Mouse (Mus musculus): ENCODE results near the gene Bace2. TPM values are rescaled to one million over a fixed set of nuclear protein-coding genes. Genes with fewer than 3 reads are reported as not detected.

Gene Bace2
- polyA plus RNA-seq, 1 experiment from 2014 or later: 8.7 TPM

GRCm38 (mm10) chr16:97353013-97353412 lies 3.5 kb upstream of the Bace2 start:
- Histone ChIP-seq H3K27ac (no peak overlapping the region), H3K9me3 (ENCODE audit: control insufficient read depth, low read length) (no peaks in the 10 kb centered on the region), H3K9ac (no peak overlapping the region), H3K4me1 (replicated peaks; ENCODE audit: control insufficient read depth, insufficient read depth, low read length) (peaks cover 16% of the 10 kb centered on the region), H3K4me2 (replicated peaks) (no peak overlapping the region), H3K27me3 (ENCODE audit: control insufficient read depth, insufficient read depth, low read length) (peaks cover 30% of the 10 kb centered on the region), H3K36me3 (replicated peaks; ENCODE audit: control insufficient read depth, insufficient read depth) (no peaks in the 10 kb centered on the region), H3K4me3 (replicated peaks; ENCODE audit: low read length) (no peak overlapping the region)
- WGBS: 86% methylated on average over 2 of the region's 2 CpGs
- ATAC-seq (ENCODE audit: low FRiP score) (no peak), DNase-seq (ENCODE audit: low spot score) (no peak)

GRCm38 (mm10) chr16:97354632-97355031 lies 1.9 kb upstream of the Bace2 start:
- DNase-seq (ENCODE audit: low spot score) (no peak), ATAC-seq (ENCODE audit: low FRiP score) (no peak)
- Histone ChIP-seq H3K4me3 (replicated peaks; ENCODE audit: low read length) (no peak overlapping the region), H3K36me3 (replicated peaks; ENCODE audit: control insufficient read depth, insufficient read depth) (no peaks in the 10 kb centered on the region), H3K27me3 (ENCODE audit: control insufficient read depth, insufficient read depth, low read length) (peaks cover 46% of the 10 kb centered on the region), H3K4me2 (replicated peaks) (no peak overlapping the region), H3K9me3 (ENCODE audit: control insufficient read depth, low read length) (no peaks in the 10 kb centered on the region), H3K4me1 (replicated peaks; ENCODE audit: control insufficient read depth, insufficient read depth, low read length) (peaks cover 17% of the 10 kb centered on the region), H3K9ac (no peak overlapping the region), H3K27ac (no peak overlapping the region)
- WGBS: 74% methylated on average over 2 of the region's 2 CpGs

- H3K4me3 ChIP-seq (replicated peaks; ENCODE audit: low read length): peak overlapping the region; percentile 49
- ATAC-seq (ENCODE audit: low FRiP score) (0 out of 2 replicates have a peak, but pooled peaks have one; percentile 48), DNase-seq (ENCODE audit: low spot score) (peak; percentile 54)
- H3K4me1 ChIP-seq (replicated peaks; ENCODE audit: control insufficient read depth, insufficient read depth, low read length): peaks cover 17% of the 10 kb centered on the region
- no peak overlapping the region for H3K27ac ChIP-seq
- under 1% methylated on average over 25 of the region's 25 CpGs for WGBS
- H3K4me2 ChIP-seq (replicated peaks): peak overlapping the region; percentile 100
- H3K9ac ChIP-seq: peak overlapping the region; percentile 55
- no peaks in the 10 kb centered on the region for H3K9me3 ChIP-seq (ENCODE audit: control insufficient read depth, low read length)
- no peaks in the 10 kb centered on the region for H3K36me3 ChIP-seq (replicated peaks; ENCODE audit: control insufficient read depth, insufficient read depth)
- H3K27me3 ChIP-seq (ENCODE audit: control insufficient read depth, insufficient read depth, low read length): peaks cover 50% of the 10 kb centered on the region
Observed at GRCm38 (mm10) chr16:97357188-97357821, 763 bp downstream of the Bace2 start.

GRCm38 (mm10) chr16:97362231-97362888 lies 5.8 kb downstream of the Bace2 start:
- Histone ChIP-seq H3K27ac (no peak overlapping the region), H3K36me3 (replicated peaks; ENCODE audit: control insufficient read depth, insufficient read depth) (no peaks in the 10 kb centered on the region), H3K9me3 (ENCODE audit: control insufficient read depth, low read length) (no peaks in the 10 kb centered on the region), H3K4me3 (replicated peaks; ENCODE audit: low read length) (no peak overlapping the region), H3K9ac (no peak overlapping the region), H3K4me1 (replicated peaks; ENCODE audit: control insufficient read depth, insufficient read depth, low read length) (peaks cover 8% of the 10 kb centered on the region; the same call in 1 of the 2 replicates), H3K27me3 (ENCODE audit: control insufficient read depth, insufficient read depth, low read length) (peaks cover 26% of the 10 kb centered on the region), H3K4me2 (replicated peaks) (no peak overlapping the region)
- DNase-seq (ENCODE audit: low spot score) (no peak), ATAC-seq (ENCODE audit: low FRiP score) (no peak)
- WGBS: 89% methylated on average over 8 of the region's 8 CpGs

- H3K27me3 ChIP-seq (ENCODE audit: control insufficient read depth, insufficient read depth, low read length): no peaks in the 10 kb centered on the region
- 57% methylated on average over 2 of the region's 2 CpGs for WGBS
- H3K4me2 ChIP-seq (replicated peaks): no peak overlapping the region
- H3K36me3 ChIP-seq (replicated peaks; ENCODE audit: control insufficient read depth, insufficient read depth): no peaks in the 10 kb centered on the region
- H3K4me3 ChIP-seq (replicated peaks; ENCODE audit: low read length): no peak overlapping the region
- H3K9me3 ChIP-seq (ENCODE audit: control insufficient read depth, low read length): no peaks in the 10 kb centered on the region
- H3K9ac ChIP-seq: no peak overlapping the region
- no peak for DNase-seq (ENCODE audit: low spot score)
- H3K27ac ChIP-seq: no peak overlapping the region
- no peaks in the 10 kb centered on the region for H3K4me1 ChIP-seq (replicated peaks; ENCODE audit: control insufficient read depth, insufficient read depth, low read length)
- no peak for ATAC-seq (ENCODE audit: low FRiP score)
Observed at GRCm38 (mm10) chr16:97366141-97366540, 9.6 kb downstream of the Bace2 start.

GRCm38 (mm10) chr16:97370258-97370657 lies 13.7 kb downstream of the Bace2 start:
- H3K4me2 ChIP-seq (replicated peaks): no peak overlapping the region
- 83% methylated on average over 4 of the region's 4 CpGs for WGBS
- H3K9ac ChIP-seq: no peak overlapping the region
- H3K27me3 ChIP-seq (ENCODE audit: control insufficient read depth, insufficient read depth, low read length): no peaks in the 10 kb centered on the region
- H3K27ac ChIP-seq: no peak overlapping the region
- DNase-seq (ENCODE audit: low spot score) (no peak), ATAC-seq (ENCODE audit: low FRiP score) (no peak)
- no peaks in the 10 kb centered on the region for H3K36me3 ChIP-seq (replicated peaks; ENCODE audit: control insufficient read depth, insufficient read depth)
- H3K4me1 ChIP-seq (replicated peaks; ENCODE audit: control insufficient read depth, insufficient read depth, low read length): no peaks in the 10 kb centered on the region
- H3K4me3 ChIP-seq (replicated peaks; ENCODE audit: low read length): no peak overlapping the region
- no peaks in the 10 kb centered on the region for H3K9me3 ChIP-seq (ENCODE audit: control insufficient read depth, low read length)

- Histone ChIP-seq H3K9ac (no peak overlapping the region), H3K36me3 (replicated peaks; ENCODE audit: control insufficient read depth, insufficient read depth) (no peaks in the 10 kb centered on the region), H3K4me3 (replicated peaks; ENCODE audit: low read length) (no peak overlapping the region), H3K4me1 (replicated peaks; ENCODE audit: control insufficient read depth, insufficient read depth, low read length) (peaks cover 9% of the 10 kb centered on the region; the same call in 1 of the 2 replicates), H3K27me3 (ENCODE audit: control insufficient read depth, insufficient read depth, low read length) (no peaks in the 10 kb centered on the region), H3K9me3 (ENCODE audit: control insufficient read depth, low read length) (no peaks in the 10 kb centered on the region), H3K27ac (no peak overlapping the region), H3K4me2 (replicated peaks) (no peak overlapping the region)
- DNase-seq (ENCODE audit: low spot score) (no peak), ATAC-seq (ENCODE audit: low FRiP score) (no peak)
- WGBS: 41% methylated on average over 2 of the region's 2 CpGs
Observed at GRCm38 (mm10) chr16:97387955-97388354, 31.4 kb downstream of the Bace2 start.

- Histone ChIP-seq H3K27me3 (ENCODE audit: control insufficient read depth, insufficient read depth, low read length) (no peaks in the 10 kb centered on the region), H3K27ac (no peak overlapping the region), H3K4me1 (replicated peaks; ENCODE audit: control insufficient read depth, insufficient read depth, low read length) (peaks cover 9% of the 10 kb centered on the region; the same call in 1 of the 2 replicates), H3K4me2 (replicated peaks) (no peak overlapping the region), H3K4me3 (replicated peaks; ENCODE audit: low read length) (no peak overlapping the region), H3K9ac (no peak overlapping the region), H3K36me3 (replicated peaks; ENCODE audit: control insufficient read depth, insufficient read depth) (no peaks in the 10 kb centered on the region), H3K9me3 (ENCODE audit: control insufficient read depth, low read length) (no peaks in the 10 kb centered on the region)
- DNase-seq (ENCODE audit: low spot score): no peak
- WGBS: 46% methylated on average over 2 of the region's 2 CpGs
- ATAC-seq (ENCODE audit: low FRiP score): no peak
Observed at GRCm38 (mm10) chr16:97391289-97391688, 34.7 kb downstream of the Bace2 start.

- H3K27ac ChIP-seq: no peak overlapping the region
Observed at GRCm38 (mm10) chr16:97391701-97392384, 35.3 kb downstream of the Bace2 start.

More at GRCm38 (mm10) chr16:97391701-97392384, 35.3 kb downstream of the Bace2 start:
- peak; percentile 70 for ATAC-seq (ENCODE audit: low FRiP score)
- 37% methylated on average over 3 of the region's 3 CpGs for WGBS
- Histone ChIP-seq H3K9ac (no peak overlapping the region), H3K4me3 (replicated peaks; ENCODE audit: low read length) (no peak overlapping the region), H3K27me3 (ENCODE audit: control insufficient read depth, insufficient read depth, low read length) (no peaks in the 10 kb centered on the region), H3K36me3 (replicated peaks; ENCODE audit: control insufficient read depth, insufficient read depth) (no peaks in the 10 kb centered on the region), H3K9me3 (ENCODE audit: control insufficient read depth, low read length) (no peaks in the 10 kb centered on the region), H3K4me1 (replicated peaks; ENCODE audit: control insufficient read depth, insufficient read depth, low read length) (peaks cover 9% of the 10 kb centered on the region; the same call in 1 of the 2 replicates), H3K4me2 (replicated peaks) (no peak overlapping the region)
- peak; percentile 30 for DNase-seq (ENCODE audit: low spot score)

Data from hindbrain, embryonic 14.5 days (tissue).